Mouse (Mus musculus): ENCODE results near the gene Pex3.
"Not testable (repeated sequence)": the region's sequence is repeated elsewhere in the genome, so short reads cannot be mapped to it uniquely, and the experiment has no call there.

Pex3 gene

DNA sequence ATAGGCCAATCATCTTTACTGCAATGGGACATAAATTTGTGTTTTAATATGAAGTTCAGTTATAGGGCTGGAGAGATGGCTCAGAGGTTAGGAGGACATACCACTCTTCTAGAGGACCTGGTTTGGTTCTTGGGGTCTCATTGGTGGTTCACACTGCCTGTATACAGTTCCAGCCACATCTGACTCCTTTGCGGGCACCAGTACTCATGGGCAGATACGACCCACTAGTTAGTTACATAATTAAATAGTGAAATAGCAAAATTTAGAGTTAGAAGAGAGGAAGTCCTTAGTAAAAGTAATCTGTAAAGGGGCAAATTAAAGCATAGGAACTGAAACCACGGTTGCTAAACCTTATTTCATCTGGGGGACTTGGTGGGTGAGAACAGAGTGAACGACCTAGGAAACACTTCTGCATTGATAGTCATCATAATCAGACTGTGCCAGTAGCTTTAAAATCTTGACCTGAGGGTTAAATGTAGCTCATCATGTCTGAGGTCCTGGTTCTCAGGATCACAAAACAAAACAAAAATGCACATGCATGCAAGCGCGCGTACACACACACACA is 13.1 kb downstream of the Pex3 start:
- in situ Hi-C loops (cut with MboI, MseI), result no loop called here

DNA sequence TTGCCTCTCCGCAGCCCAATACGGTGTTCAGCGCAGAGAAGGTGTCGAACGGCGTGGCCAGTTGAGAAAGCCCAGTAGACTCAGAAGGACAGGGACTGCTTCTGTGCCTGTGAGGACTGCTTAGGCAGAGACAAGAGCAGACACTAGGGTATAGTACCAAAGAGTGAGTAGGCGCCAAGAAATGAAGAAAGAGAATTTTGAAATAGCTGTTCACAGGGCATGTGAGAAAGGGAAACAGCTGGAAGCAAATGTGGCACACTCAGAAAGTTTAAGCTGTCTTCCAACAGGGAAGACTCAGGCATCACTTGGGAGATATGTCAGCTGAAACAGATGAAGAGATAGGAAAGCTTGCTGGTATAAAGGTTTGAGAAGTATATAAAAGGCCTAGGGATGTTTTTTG is 16.2 kb downstream of the Pex3 start:
- in situ Hi-C loops (cut with MboI, MseI), result no loop called here

DNA sequence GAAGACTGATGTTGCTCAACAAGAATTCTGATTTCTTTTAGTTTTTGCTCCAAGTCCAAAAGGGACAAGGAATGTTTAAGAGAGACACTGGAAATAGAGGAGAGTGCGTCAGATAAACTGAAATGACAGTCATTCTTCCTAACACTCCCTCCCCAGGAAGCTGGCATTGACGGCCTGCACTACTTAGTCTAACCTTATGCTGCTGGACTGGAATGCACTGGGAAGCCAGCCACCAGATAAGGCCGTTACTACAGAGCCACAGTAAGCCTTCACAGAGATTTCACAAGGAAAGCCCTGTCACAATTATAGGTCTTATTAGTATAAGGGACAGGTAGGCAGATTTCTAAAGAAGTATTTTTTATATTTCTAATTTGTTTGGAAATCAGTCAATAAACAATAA is 18.2 kb downstream of the Pex3 start:
- in situ Hi-C loops (cut with MboI, MseI), result no loop called here

DNA sequence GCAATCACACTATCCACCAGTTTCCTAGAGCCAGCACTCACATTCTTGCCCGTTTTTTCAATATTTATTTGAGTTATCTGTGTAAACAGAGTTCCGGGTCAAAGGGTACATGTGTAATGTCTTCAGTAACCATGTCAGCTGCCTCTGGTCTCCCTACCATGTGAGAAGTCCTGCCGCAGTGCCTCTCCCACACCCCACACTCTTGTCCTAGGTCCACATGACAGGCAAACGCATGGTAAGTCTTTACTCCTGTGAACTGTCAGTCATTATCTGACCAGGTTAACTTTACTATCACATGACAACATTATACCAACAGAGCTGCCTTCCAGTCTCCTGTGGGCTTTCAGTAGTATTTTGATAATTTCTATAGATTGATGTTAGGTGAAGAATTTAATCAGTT is 24.8 kb downstream of the Pex3 start:
- in situ Hi-C loops (cut with MboI, MseI), result no loop called here

DNA sequence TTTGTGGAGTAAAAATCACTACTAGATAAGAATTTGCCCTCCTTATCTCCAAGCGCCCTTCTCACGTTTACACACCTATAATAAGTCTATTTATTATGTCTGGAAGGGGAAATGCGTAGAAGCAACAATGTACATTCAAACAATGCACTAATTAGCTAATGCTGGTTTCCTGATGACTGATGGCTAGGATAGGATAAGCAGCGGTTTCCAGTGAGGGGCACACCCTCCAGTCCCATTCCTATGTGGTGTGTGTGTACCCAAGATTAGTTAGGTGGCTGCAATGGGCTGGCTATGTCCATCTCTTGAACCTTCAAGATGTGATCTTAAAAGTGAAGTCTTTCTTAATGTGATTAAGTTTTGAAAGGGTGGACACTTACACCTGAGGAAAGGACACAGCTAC is 31.1 kb downstream of the Pex3 start:
- in situ Hi-C loops (cut with MboI, MseI), result no loop called here

DNA sequence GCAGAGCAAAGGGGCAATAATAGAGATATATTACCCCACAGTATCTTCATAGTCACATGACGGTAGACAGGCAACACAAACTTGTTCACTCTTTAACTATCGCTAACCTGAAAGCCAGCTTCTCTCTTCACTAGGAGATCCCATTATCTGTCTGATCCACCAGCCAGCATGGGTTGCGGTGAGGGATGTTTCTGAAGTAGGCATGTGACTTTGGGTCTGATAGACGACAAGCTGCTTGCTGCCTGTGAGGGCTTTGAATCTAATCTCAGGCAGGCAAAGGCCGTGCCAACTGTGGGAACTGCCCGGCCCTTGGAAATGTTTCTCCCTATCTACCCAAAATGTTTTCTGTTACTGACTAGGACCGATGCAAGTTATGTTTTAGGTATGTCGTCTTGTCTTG is 50.6 kb downstream of the Pex3 start:
- in situ Hi-C loops (cut with MboI, MseI), result no loop called here

DNA sequence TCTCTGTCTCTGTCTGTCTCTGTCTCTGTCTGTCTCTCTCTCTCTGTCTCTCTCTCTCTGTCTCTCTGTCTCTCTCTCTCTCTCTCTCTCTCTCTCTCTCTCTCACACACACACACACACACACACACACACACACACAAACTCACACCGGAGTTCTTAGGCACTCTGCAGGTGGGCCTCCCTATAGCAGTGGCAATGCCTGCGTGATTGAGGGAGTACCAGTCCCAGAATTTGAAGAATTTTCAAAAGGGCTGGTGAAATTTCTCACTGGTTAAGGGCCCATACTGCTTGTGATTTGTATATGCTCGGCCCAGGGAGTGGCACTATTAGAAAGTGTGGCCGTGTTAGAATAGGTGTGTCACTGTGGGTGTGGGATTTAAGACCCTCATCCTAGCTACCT is 51.4 kb downstream of the Pex3 start:
- in situ Hi-C loops (cut with MboI, MseI), result not testable (repeated sequence)

DNA sequence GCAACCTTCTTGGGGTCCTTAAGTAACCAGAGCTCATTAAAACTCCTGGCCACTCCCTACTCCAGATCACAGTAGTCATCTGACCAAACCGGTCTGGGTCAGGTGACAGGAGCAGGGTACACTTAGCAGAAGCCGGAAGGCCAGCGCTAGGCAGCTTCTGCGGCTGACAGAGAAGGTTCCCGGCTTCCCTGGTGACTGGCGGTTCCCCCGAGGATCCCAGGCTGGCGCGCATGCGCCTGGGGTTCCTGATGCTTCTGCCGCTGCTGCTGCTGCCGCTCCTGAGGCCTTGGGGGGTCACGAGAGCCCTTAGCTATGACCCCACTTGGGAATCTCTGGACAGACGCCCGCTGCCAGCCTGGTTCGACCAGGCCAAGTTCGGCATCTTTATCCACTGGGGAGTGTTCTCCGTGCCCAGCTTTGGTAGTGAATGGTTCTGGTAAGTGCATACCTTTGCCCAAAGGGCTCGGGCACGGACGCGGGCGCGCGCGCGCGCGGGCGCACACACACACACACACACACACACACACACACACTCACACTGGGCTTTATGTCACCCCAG is 51.9 kb downstream of the Pex3 start:
- in situ Hi-C loops (cut with MboI, MseI), result no loop called here

DNA sequence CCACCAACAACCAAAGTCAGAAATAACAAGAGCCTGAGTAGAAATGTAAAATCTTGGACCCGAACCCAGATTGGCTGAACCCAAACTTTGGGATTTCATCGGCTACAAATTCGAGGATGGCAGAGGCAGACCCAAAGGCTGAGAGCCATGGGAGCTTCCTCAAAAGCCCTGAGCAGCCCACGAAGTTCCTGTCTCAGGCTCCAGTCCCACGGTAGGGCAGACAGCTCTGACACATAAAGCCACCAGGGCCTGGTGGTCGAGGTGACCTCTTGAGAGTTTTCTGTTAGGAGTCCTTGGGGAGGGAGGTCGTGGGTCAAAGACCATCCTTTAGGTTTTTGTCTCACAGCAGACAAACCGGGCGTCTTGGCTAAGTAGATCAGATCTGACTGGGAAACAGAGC is 52.5 kb downstream of the Pex3 start:
- in situ Hi-C loops (cut with MboI, MseI), result no loop called here

DNA sequence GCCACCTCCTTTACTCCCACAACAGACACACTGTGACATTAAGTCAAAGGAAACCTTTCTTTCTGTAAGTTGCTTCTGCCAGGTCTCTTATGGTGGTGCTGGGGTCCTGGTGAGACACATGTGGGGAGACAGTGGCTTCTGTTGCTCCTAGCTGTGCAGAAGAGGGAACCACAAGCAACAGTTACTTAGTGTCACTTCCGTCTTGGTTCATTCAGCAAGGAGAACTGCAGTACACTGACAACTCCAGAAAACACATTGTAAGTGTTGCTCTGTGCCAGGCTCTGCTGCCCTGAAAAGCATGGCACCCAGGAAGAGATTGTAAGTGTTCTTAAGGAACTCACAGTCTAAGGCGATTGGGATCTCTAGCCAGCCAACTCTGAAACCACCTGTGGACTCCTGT is 53.6 kb downstream of the Pex3 start, which contains the start of gene Fuca2:
Gene Fuca2 (plus strand): TSS at position 210 of the 400 bp plus-strand sequence.
- in situ Hi-C loops (cut with MboI, MseI), result no loop called here

DNA sequence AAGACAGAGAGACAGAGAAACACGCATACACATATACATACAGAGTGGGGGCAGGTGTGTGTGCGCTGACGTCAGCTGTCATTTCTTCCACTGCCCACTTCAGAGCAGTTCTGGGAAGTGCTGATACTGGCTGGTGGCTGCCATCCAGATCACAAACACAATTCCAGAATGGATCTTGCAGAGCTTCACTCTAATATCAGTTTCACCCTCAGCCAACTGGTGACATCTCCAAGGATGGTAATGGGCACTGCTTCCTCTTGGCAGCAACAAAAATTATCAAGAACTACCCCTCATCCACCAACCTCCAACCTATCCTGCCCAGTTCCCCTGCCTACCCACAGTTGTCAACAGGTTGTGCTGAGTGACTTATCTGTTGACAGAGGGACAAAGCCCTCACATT is 56.6 kb downstream of the Pex3 start:
- in situ Hi-C loops (cut with MboI, MseI), result no loop called here

DNA sequence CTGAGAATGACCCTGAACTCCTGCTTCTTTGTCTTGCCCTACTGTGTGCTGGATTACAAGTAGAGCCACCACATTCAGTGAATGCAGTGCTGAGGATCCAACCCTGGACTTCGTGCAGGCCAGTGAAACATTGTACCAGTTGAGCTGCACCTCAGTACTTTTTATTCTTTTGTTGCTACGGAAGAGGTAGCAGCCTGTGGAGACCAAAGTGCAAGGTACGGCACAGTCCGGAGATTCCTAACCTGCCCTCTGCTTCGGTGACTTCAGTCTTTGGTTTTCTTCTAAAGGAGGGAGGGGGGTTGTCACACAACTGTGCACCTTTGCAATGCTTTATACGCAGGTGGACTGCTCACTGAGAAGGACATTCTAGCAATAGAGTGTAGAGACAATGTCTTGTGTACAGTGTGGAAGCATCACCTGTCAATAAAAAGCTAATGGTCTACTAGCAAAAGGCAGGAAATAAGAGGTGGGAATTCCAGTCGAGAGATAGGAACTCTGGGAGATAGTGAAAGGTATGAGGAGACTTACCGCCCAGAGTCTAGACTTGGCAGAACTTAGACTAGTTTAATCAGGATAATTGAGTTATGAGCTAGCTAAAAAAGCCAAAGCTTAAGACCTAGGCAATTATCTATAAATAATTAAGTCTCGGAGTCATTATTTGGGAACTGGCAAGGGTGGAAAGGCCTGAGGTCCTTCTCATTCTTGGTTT is 58.8 kb downstream of the Pex3 start:
- in situ Hi-C loops (cut with MboI, MseI), result no loop called here

DNA sequence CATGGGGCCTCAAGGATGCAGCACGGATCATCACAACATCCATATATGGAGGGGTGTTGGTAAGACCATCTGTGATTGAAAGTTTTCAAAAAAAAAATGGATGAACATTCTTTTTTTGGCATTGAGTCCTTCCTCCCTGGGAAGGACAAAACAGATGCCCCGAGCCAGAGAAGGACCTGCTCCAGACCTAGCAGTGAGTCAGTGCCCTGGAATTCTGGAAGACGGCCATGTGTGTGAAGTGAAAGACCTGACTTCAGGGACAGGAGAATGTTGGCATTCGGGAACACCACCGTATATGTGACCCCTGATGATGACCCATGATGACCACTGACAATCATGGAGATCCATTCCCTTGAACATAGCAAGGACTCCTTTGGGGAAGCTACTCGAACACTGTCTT is 63.3 kb downstream of the Pex3 start:
- in situ Hi-C loops (cut with MboI, MseI), result no loop called here

DNA sequence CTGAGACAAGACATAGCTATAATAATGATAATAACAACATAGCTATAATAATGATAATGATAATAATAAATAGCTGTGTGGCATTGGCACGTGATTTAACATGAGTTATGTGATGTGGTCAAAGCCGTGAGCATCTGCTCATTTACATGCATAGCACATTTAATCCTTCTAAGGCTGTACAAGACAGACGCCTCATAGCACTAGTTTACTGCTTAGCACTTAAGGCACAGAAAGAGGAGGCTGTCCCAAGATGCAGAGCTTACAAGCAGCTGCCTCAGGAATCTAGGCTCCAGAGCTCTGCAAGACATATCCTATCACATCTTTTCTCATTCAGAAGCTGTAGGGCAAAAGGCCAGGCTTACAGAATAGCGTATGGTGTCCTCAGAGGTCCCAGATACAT is 67.0 kb downstream of the Pex3 start:
- in situ Hi-C loops (cut with MboI, MseI), result no loop called here

DNA sequence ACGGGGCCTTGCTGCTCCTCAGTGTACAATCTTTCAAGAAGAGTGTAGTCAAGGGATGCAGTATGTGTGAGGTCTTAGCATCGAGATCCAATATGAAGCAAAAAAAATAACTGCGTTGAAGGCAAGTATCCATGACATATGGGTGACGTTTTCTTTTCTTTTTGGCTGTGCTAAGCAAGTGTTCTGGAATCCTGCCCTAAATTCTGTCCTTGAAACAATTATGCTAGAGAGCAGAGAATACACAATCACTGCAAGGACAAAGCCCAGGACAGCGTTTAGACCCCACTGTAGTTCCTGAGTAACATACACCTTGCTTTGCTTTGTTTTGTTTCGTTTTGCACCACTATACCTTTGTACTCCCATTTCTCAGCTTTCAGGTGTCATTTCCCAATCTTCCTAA is 73.6 kb downstream of the Pex3 start:
- in situ Hi-C loops (cut with MboI, MseI), result no loop called here

DNA sequence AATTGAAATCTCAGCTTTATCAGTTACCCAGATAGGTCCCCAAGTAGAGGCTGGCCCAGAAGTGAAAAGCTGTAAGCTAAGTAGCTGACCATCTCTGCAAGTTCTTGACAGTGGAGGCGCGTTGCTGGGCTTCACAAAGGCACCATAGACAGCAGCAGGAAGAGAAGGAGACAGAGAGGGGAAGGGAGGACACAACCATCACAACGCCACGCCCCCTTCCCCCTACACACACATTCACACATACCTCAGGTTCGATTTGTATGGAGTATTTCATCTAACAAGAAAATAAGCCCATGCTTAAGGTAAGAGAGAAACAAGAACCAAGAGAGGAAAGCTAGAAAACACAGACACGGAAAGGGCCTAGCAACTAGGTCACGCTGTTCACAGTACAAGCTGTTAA is 77.8 kb downstream of the Pex3 start:
- in situ Hi-C loops (cut with MboI, MseI), result no loop called here

DNA sequence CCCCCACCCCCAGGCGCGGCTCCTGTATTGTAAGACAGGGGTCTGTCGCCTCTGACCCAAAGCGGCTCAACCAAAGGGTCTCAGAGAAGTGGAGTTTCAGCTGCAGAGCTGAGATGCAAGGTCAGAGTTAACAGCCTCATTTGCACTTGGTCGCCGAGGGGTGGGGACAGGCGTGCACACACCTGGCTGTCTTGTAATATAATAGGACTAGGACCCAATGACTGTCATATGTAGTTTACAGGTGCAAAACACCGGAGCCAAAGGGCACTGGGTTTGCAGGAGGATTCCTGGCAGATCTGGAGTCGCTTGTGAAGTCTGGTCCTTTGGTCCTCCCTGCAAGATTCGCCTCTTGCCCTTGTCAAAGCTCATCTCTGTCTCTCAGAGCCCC is 78.4 kb downstream of the Pex3 start:
- in situ Hi-C loops (cut with MboI, MseI), result no loop called here
